Mouse (Mus musculus) left cerebral cortex, adult 8-10 months (tissue): Measurements from ENCODE around the gene Tff1. TPM values are rescaled to one million over a fixed set of nuclear protein-coding genes. Genes with fewer than 3 reads are reported as not detected.

Experiments used
- DNase-seq, 2 experiments: peaks; one replicate each; pipeline ENCODE4 v3.0.0; 2022; ENCODE audit warnings: low spot score in 2 of 2
- total RNA-seq, 4 experiments: library from RNA; stranded (reverse); gene quantifications; 2 replicates each; pipeline ENCODE4 v1.2.4; 2022

Tff1 gene
- total RNA-seq, 4 experiments from 2014 or later, result not detected

DNA sequence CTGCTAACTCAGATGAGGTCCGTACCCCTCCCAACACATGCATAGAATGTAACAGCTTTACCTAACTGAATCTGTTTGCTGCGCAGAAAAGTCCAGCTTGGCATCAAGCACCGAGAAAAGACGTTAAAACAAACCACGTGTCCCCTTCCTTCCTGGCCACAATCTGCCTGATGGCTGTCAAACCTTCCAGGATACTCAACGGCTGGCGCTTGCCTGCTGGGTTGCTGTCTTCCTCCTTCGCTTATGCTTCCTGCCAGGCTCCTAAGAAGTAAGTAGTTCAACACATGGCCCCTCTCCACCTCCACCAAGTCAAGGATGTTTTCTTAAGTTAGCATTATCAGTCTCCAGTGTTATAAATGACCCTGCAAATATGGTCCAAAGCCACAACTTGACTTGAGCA, 11.3 kb downstream of the Tff1 start:
- no peak for DNase-seq

DNA sequence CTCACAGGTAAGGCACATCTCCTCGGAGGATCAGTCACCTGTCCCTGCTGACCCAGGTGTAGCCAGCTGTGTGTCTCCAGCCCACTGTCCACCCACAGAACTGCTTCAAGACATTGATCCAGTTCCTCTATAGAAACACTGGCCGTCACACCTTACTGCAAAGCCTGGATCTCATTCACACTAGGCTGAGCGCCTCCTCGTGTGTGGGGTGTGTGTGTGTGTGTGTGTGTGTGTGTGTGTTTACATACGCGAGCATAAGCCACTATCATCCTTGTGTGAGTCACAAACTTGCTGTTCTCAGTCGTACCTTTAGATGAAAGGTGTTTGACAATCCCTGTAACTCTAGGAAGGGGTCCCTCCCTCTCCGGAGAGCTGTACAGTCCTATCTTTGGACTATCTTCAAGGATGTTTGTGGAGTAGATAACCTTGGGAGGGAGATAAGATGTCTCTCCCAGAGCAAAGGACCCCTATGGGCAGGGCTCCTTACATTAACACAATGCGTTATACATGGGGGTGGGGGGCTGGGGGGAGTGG, 12.0 kb downstream of the Tff1 start:
- no peak for DNase-seq

DNA sequence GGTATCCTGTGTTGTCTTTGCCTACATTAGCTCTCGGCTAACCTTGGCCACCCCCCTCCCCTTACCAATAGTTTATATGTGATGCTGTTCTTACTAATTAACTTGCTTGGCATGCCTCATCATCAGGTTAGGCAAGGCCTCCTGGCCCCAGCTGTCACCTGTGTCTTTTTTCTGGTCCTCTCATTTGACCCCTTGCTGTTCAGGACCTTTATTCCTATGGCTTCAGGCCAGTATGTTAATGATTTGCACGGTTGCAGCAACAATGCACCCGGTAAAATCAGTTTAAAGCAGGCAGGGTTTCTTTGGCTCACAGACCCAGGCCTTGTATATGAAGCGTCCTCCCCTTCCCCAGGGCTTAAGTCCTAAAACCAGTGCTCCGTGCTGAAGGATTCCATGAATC, 12.6 kb downstream of the Tff1 start:
- no peak for DNase-seq

DNA sequence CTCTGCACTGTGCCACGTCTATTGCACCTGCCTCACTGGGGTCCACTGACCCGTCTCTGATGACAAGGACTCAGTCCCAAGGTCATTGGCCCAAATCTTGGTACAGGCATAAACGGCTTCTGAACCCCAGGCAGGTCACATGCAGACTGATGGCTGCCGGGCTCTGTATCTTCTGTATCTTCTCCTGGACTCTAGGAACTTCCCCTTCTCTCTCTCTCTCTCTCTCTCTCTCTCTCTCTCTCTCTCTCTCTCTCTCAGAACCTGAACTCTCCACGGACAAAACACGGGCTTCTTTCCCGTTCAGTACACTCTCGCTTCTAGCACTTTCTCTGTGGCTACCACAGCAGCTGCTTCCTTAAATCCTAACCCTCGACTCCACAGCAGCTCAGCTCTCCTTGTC, 19.1 kb downstream of the Tff1 start:
- DNase-seq, result no peak

DNA sequence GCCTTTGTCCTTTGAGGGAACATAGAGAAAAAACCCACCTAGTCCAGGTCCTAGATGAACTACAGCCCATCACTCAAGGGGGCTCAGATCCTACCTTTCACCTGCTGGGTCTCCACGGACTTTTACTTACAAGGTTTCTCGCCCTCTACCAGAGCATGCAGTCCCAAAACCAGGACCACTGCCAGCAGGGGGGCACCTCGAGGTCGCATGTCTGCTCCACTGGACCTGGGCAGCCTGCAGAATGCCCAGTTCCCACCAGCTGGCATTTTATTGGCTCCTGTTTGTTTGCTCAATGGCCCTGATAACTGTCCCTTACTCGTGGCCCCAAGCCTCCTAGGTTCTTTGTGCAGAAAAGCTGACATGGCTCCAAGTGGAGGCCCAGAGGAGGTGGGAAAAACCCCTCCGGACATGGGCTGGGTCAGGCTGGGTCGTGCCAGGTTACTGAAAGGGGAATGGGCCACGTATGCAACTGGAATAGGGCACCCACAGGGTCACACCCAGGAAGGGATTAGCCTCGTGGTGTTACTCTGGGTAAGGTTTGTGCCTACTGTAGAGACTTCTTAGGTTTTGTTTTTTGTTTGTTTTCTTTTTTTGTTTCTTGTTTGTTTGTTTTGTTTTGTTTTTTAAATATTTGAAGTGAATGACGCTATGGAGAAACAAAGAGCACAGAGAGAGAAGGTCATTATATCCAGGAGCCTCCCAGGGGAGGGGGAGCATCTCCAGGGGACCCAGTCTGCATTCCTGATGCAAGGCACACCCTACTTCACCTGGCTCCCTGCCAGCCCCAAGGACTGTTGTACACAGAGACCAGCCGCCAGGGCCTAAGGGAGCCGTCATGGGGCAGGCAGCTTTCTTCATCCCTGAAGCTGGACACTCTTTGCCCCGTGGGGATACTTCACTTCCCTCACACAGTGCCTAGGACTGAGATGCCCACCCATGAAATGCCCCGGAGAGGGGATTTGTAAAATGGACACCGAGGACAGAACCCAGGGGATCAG, 20.7 kb downstream of the Tff1 start, which contains the start of gene Tff2:
Gene Tff2 (minus strand): TSS at position 243 of the 998 bp plus-strand sequence.
- no peak for DNase-seq

DNA sequence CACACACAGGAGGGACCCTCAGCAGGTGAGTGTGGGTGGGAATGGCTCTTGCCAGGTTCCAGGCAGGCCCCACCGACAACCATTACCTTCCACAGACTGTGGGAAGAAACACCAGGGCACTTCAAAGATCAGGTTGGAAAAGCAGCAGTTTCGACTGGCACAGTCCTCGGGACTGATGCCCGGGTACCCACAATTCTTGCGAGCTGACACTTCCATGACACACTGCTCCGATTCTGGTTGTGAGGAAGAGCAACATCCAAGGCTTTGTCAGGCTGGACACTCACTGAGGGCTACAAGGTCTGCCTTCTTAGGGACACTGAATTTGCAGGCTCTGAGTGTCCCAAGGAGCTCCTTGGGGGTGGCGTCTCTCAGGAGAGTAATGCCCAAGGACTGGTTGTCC, 23.0 kb downstream of the Tff1 start:
- DNase-seq, result no peak

DNA sequence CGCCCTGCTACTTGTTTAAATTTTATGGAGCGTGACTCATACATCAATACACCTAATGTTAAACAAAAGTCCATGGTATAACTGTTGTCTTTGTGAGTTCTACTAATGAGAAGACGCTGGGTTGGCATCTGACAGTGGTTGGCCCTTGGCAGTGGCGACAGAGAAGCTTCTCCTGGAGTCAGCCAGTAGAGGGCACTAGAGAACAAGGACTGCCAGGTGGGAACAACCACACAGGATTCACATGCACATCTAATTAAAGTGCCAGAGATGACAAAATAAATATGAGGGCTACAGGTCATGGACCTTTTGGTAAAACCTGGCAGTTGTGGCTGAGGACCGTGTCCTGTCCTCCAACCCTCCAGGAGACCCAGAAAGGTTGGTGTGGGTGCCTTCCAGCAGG, 26.7 kb downstream of the Tff1 start:
- no peak for DNase-seq

DNA sequence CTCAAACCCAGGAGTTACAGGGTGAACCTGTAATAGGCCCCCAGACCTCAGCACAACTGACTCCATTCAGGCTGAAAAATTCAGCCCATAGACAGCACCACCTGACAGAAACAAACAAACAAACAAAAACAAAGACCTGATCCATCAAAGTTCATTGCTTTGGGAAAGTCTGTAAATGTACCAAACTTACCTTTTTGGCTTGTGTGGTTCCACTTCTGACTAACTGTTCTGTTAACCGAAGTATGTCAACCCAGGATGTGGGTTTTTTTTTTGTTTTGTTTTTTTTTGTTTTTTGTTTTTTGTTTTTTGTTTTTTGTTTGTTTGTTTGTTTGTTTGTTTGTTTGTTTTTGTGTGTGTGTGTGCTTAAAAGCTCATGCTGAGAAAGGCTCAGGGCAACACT, 28.3 kb downstream of the Tff1 start:
- no peak for DNase-seq

DNA sequence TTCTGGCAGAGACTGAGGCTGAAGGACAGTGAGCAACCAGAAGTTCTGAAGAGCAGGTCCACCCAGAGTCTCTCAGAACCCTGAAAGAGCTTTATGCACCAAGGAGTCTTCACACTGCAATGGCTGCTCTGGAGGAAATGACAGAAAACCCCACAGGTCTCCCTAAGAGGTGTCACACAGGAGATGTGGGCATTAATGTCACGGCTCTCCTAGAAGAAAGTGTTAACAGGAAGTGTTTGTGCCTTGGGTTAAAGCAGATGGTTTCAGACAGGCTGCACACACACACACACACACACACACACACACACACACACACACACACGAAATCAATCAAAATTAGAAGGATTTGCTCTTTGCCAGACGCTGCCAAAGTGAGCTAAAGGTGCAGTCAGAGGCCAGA, 28.8 kb downstream of the Tff1 start:
- DNase-seq, result no peak

DNA sequence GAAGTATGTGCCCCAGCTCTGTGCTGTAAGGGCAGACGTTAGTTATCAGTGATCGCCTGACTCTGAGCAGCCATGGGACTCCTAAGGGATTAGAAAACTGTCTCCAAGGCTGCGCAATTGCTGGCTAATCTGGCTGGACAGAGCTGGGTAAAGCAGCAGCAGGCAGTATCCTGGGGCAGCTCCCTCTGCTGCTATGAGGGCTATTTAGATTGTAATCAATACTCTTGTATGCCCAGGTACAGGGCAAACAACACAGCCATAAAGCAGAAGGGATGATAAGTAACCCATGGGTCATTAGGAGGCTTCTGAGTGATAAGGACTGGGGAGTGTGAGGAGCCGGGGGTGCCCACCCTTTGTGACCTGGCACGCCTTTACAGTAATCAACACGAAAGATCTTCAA, 30.2 kb downstream of the Tff1 start:
- DNase-seq, result no peak

DNA sequence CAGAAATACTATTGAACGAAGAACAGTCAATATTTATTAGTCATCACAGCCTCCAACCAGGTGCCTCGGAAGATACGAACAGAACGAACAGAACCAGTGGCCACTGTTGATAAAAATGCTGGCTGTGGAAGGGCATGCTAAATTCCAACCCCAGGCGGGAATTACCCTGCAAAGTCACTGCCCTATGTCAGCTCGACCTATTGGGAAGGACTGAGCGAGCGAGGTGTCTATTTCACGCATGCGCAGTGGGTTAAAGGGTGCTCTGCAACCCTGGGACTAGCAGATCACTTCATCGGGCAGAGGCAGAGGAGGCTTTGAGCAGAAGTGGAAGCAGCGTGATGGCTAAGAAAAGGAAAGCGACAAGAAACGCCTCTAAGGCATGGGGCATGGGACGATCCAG, 31.3 kb downstream of the Tff1 start:
- DNase-seq, result no peak

DNA sequence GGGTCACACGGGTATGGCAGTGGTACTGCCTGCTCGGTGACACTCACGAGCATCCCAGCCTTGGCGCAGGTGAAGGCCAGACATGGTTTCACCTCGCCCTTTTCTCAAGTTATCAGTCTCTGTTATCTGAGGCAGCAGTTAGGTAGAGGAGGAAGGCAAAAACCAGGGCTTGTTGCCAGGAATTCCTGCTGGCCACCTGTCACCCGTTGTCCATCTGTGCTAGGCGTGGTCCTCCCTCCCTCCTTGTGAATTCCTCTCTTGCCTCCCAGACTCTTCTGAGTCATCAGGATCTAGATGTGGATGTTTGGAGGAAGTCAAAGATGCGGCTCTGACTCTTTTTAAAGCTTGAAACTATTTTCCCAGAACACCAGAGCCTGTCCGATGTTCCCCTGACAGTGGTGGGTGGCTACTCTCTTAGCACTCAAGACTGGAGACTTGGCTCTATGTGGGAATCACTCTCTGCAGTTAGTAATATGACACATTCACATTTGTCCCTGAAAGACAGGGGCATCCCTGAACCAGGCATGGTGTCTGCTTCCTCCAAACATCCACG, 33.7 kb downstream of the Tff1 start:
- peak in 1 of 2 experiments; percentile 61 for DNase-seq

DNA sequence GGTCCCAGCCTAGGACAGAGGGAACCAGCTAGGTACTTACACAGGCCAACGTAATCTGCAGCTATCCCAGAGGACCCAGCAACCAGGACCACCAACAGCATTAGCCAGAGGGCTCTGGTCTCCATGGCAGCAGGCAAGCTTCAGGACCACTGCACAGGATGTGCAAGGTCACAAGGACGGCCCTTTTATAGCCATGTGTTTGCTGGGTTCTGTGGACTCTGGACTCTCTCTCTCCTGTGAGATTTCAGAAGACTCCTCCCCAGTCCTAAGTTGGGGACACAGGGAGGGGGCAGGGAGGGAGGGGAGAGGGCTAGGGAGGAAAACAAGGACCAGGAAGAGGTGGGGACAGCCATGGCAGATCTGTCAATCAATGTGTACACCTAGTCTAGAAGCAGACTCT, 35.6 kb downstream of the Tff1 start, which contains the start of gene Tff3:
Gene Tff3 (minus strand): TSS at position 195 of the 400 bp plus-strand sequence.
- no peak for DNase-seq

DNA sequence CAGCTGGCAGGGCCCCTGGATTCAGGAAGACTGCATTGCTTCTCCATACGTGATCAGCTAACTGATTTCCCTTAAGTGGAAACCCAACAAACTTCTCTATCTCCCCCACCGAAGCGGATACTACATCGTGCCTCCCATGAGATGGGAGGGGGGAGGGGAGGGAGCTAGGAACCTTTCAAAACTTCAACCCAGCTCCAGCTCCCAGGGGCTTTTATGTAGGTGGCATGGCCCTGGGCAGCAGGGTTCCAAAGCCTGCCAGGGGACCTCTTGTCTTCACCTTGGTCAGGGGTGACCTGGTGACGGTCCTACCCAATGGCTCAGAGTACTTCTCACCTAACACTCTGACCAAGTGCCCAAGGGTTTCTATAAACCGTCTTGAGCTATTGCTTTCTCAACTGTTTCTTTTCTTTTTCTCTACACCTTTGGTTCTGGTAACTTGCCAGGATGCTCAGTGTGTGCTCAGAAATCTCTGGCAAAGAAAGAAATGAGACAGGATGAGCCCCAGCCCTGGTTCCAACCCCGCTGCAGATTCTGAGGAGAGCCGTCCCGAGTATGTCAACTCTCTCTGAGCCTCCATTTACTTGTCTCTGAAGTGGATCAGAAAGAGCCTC, 36.3 kb downstream of the Tff1 start:
- DNase-seq, result no peak

DNA sequence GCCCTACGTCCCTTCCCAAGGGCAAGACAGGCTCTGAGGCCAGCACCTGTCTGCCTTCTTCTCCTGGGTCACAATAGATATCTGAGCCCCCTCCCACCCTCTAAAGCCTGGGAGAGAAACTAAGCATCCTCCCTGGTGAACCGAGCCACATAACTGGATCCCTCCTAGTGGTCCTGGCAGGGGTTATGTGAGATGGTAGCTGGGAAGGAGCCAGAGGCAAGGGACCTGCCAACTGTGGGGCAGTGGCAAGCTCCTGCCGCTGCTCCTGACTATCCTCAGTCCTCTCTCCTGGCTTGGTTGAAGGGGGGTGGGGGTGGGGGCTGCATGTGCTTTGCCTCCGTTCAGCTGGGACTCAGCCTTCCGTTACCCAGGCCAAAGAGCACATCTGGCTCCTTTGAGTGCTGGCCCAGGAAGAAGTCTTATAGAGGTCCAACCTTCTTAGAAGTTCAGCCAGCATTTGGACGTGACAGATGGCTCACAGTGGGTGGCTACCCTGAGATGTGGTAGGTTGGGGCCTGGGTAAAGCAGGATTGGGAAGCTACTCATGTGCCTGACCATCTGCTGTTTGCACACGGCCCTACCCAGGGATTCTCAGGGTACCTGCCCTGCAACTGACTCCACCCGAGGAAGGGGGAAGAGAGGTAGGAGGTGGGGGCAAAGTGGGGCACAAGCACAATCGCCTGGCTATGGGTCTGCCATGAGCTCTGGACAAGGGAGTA, 39.4 kb downstream of the Tff1 start:
- peak in 1 of 2 experiments; percentile 71 for DNase-seq

DNA sequence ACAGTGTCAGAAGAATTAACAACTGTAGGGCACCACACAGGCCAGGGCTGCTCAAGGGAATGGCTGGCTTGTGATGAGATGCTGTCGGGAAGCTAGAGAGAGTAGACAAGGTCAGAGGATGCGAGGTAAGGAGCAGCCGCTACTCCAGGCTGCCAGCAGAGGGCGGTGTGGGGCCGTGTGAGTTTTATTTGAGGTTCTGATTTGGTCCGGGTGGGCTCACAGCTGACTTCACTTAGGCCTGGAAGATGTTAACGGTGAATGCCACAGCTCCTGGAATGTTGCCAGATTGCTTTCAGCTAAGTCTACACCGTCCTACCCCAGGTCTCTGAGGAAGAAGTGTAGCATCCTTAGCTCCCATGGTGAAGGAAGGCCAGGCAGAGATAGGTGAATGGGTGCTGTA, 43.1 kb downstream of the Tff1 start:
- no peak for DNase-seq

DNA sequence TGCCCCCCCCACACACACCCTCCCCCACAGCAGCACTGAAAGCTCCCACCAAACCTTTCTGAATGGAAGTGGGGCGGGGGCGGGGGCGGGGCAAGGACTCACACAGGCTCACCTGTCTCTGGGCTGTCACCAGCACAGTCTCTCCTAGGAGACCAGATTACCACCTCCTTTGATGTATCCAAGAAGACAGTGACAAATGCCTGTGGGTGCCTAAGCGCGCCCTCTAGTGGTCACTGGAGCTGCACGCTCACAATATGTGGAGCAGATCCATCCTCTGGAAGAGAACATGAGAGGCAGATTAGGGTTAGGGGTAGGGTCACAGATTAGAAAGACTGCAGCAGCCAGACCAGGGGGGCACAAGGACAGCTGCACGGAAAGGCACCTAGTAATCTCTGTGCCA, 45.6 kb downstream of the Tff1 start:
- DNase-seq, result peak in 1 of 2 experiments; percentile 69

DNA sequence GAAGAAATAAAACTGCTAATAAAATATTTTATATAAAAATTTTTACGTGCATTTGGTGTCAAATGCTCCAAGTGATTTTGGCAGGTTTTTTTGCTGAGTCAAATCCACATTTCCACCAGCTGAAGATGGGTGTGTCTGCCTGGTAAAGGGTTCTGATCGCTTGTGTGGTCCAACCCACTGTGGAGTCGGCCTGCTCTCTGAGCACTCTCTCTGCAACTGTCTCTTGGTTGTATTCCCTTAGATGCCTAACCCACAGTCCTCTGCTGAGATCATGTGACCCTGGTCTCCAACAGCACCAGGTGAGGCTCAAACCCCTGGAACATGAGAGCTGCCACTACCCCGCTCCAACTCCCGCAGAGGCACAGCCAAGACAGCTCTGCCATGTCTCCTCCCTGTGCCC, 47.1 kb downstream of the Tff1 start:
- no peak for DNase-seq

DNA sequence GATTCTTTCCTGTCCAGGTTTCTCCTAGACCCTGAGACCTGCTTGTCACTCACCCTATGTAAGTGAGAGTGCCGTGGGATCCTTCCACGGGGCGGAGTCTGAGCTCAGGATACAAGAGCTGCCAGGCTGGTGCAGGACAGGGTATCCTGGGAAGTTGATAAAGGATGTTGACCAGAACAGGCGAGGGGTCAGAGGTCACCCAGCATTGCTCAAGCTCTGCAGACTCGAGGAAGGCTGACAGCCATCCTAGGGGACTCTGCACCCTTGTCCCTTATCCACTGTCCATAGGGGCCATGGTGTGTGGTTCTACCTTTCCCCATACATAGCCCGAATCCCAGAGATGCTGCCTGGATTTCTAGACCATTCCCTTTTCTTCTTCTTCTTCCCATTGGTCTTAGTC, 49.0 kb downstream of the Tff1 start:
- no peak for DNase-seq

DNA sequence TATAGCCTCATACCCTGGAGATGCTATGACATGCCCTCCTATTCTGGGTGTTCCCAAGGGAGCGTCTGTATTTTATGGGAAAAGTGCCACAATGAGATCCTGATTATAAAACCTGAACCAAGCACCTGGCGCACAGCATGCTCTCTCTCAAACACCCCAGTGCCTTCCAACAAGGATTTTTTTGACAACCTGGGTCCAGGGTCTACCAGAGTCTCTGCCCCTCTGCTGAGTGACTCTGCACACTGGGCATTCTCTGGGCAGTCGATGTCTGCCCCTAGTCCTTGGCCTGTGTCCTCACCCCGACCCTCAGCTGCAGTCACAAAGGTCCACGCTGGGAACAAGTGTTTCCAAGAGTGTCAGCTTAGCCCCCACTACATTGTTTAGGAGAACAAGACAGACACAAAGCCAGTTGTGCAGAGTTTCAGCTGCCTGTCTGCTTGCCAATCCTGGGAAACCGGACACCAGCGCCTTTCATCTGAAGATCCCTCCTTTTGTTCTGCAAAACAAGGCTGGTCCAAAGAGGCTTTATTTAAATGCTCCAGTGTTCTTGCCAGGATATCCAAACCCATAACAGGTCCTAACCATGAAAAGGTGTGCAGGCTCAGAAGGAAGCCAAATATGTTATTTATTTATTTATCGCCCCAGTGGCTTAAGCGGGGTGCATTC, 51.8 kb downstream of the Tff1 start:
- no peak for DNase-seq
